Mouse (Mus musculus): ENCODE data around the gene Arhgef3. TPM values are rescaled to one million over a fixed set of nuclear protein-coding genes. Genes with fewer than 3 reads are reported as not detected.

The Arhgef3 gene
- total and polyA plus RNA-seq, 2 experiments from 2014 or later: 16.8 to 19.8 TPM

DNA sequence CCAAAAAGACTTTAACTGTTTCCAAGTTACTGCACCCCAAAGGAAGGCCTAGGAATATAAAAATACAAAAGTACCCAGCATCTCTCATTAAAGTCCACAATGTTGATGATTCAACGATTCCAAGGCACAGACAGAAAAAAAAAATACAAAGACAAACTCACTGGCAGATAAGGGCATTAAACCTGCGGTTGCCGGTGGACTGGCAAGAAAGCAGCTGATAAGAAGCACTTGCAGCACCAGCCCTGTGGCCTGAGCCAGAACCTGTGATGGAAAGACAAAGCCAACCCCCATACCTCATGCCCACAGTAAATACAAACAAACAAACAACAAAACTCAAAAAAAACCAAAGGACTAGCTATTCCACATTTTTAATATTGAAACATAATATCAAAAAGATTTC is 295.0 kb downstream of the Arhgef3 start:
- no peak overlapping the region for H3K9ac ChIP-seq (replicated peaks; ENCODE audit: low read length)
- H3K4me3 ChIP-seq (ENCODE audit: low read length): no peak overlapping the region
- WGBS: 93% methylated on average over 3 of the region's 3 CpGs
- peaks cover 4% of the 10 kb centered on the region; the same call in 1 of the 2 replicates for H3K9me3 ChIP-seq (ENCODE audit: low read length)
- H3K36me3 ChIP-seq (ENCODE audit: insufficient read depth, low read length): no peaks in the 10 kb centered on the region
- ATAC-seq: no peak
- H3K27me3 ChIP-seq (ENCODE audit: insufficient read depth, low read length): no peaks in the 10 kb centered on the region
- H3K4me1 ChIP-seq (ENCODE audit: insufficient read depth, low read length): no peaks in the 10 kb centered on the region
- DNase-seq (ENCODE audit: low spot score): no peak
- H3K4me2 ChIP-seq (ENCODE audit: low read depth, low read length): no peak overlapping the region
- TF ChIP-seq CTCF (IDR thresholded peaks at IDR 0.05; ENCODE audit: low read depth): no peak
- no peak overlapping the region for H3K27ac ChIP-seq

DNA sequence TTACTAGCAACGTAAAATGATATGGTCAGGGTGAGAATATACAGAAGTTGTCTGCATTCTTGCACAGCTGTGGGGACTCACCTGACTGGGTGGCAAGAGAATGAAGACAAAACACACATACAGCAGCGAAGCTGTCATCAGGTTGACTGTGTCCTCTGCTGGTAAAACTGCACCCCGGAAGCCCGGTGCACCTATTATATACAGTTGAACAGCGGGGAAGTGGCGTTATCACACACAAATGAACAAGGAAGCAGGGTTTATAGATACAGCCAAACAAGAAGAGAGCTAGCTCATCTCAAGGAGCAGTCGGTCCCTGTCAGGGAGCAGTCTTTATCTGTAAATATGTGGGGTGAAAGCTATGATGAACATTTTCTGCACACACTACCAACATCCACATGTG is 296.8 kb downstream of the Arhgef3 start:
- H3K4me1 ChIP-seq (ENCODE audit: insufficient read depth, low read length): no peaks in the 10 kb centered on the region
- no peak for TF ChIP-seq CTCF (IDR thresholded peaks at IDR 0.05; ENCODE audit: low read depth)
- no peaks in the 10 kb centered on the region for H3K36me3 ChIP-seq (ENCODE audit: insufficient read depth, low read length)
- H3K4me3 ChIP-seq (ENCODE audit: low read length): no peak overlapping the region
- no peak overlapping the region for H3K4me2 ChIP-seq (ENCODE audit: low read depth, low read length)
- DNase-seq (ENCODE audit: low spot score) (no peak), ATAC-seq (no peak)
- peaks cover 4% of the 10 kb centered on the region; the same call in 1 of the 2 replicates for H3K9me3 ChIP-seq (ENCODE audit: low read length)
- no peaks in the 10 kb centered on the region for H3K27me3 ChIP-seq (ENCODE audit: insufficient read depth, low read length)
- 92% methylated on average over 7 of the region's 7 CpGs for WGBS
- no peak overlapping the region for H3K9ac ChIP-seq (replicated peaks; ENCODE audit: low read length)
- H3K27ac ChIP-seq: no peak overlapping the region

DNA sequence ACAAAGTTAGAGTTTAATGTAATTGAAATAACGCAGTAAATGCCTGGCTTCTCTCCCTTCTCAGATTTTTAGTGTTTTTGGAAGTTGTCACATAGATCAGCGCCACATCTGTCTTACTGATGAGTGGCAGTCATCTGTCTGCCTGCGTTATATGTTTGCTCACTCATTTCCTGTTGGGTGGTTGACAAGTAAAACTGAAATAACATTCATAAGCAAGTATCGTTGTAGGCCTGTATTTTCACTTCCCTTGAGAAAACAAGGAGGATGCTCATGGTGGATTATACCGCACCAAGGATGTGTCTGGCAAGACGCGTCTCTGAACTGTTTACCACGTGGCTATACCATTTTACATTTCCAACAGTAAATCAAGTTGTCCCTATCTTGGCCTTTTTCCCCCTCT is 298.0 kb downstream of the Arhgef3 start:
- Histone ChIP-seq H3K27me3 (ENCODE audit: insufficient read depth, low read length) (no peaks in the 10 kb centered on the region), H3K4me1 (ENCODE audit: insufficient read depth, low read length) (no peaks in the 10 kb centered on the region), H3K9me3 (ENCODE audit: low read length) (peaks cover 4% of the 10 kb centered on the region; the same call in 1 of the 2 replicates), H3K4me2 (ENCODE audit: low read depth, low read length) (no peak overlapping the region), H3K9ac (replicated peaks; ENCODE audit: low read length) (no peak overlapping the region), H3K36me3 (ENCODE audit: insufficient read depth, low read length) (no peaks in the 10 kb centered on the region), H3K27ac (no peak overlapping the region), H3K4me3 (ENCODE audit: low read length) (no peak overlapping the region)
- DNase-seq (ENCODE audit: low spot score) (no peak), ATAC-seq (no peak)
- WGBS: 88% methylated on average over 8 of the region's 8 CpGs
- TF ChIP-seq CTCF (IDR thresholded peaks at IDR 0.05; ENCODE audit: low read depth): no peak

DNA sequence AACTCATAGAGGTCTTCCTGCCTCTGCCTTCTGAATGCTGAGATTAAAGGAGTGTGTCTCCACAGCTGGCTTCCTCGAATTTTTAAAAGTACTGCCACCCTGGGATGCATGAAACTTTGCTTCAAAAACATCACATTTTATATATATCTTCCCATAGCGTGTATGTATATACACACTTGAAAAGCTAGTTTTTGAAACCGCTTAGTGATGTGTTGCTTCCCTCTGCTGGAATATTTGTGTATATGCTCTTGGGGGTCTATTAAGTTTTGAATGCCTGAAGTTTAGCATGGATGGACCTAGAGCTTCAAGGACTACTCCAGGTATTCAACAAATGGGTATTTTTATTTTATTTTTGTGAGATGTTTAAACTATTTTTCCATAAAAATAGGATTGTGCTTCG is 299.3 kb downstream of the Arhgef3 start:
- Histone ChIP-seq H3K4me1 (ENCODE audit: insufficient read depth, low read length) (no peaks in the 10 kb centered on the region), H3K27me3 (ENCODE audit: insufficient read depth, low read length) (no peaks in the 10 kb centered on the region), H3K9me3 (ENCODE audit: low read length) (peaks cover 4% of the 10 kb centered on the region; the same call in 1 of the 2 replicates), H3K27ac (no peak overlapping the region), H3K4me3 (ENCODE audit: low read length) (no peak overlapping the region), H3K36me3 (ENCODE audit: insufficient read depth, low read length) (no peaks in the 10 kb centered on the region), H3K9ac (replicated peaks; ENCODE audit: low read length) (no peak overlapping the region), H3K4me2 (ENCODE audit: low read depth, low read length) (no peak overlapping the region)
- 41% methylated on average over 4 of the region's 4 CpGs for WGBS
- TF ChIP-seq CTCF (IDR thresholded peaks at IDR 0.05; ENCODE audit: low read depth): peak; percentile 81
- DNase-seq (ENCODE audit: low spot score) (peak; percentile 75), ATAC-seq (no peak)

DNA sequence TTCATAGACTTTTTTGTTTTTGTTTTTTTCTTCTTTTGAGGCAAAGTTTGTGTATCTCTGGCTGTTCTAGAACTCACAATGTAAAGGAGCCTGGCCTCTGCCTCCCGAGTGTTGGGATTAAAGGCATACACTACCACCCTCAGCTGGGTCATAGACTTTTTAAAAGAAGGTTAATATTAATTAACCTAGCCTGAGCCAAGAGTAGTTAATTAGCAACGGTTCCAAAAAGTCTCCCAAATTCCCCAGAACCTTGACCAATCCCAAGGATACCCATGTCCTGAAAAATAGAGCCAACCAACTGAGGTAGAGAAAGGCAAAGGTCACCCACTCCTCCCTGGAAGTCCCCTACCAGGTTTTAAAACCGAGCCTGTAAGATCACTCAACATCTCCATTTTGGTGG is 306.1 kb downstream of the Arhgef3 start:
- no peak overlapping the region for H3K4me2 ChIP-seq (ENCODE audit: low read depth, low read length)
- no peak overlapping the region for H3K4me3 ChIP-seq (ENCODE audit: low read length)
- no peak for ATAC-seq
- H3K27me3 ChIP-seq (ENCODE audit: insufficient read depth, low read length): no peaks in the 10 kb centered on the region
- H3K4me1 ChIP-seq (ENCODE audit: insufficient read depth, low read length): no peaks in the 10 kb centered on the region
- WGBS: 71% methylated on average over 3 of the region's 3 CpGs
- no peaks in the 10 kb centered on the region for H3K9me3 ChIP-seq (ENCODE audit: low read length)
- no peaks in the 10 kb centered on the region for H3K36me3 ChIP-seq (ENCODE audit: insufficient read depth, low read length)
- no peak for DNase-seq (ENCODE audit: low spot score)
- no peak for TF ChIP-seq CTCF (IDR thresholded peaks at IDR 0.05; ENCODE audit: low read depth)
- H3K9ac ChIP-seq (replicated peaks; ENCODE audit: low read length): no peak overlapping the region
- H3K27ac ChIP-seq: no peak overlapping the region

DNA sequence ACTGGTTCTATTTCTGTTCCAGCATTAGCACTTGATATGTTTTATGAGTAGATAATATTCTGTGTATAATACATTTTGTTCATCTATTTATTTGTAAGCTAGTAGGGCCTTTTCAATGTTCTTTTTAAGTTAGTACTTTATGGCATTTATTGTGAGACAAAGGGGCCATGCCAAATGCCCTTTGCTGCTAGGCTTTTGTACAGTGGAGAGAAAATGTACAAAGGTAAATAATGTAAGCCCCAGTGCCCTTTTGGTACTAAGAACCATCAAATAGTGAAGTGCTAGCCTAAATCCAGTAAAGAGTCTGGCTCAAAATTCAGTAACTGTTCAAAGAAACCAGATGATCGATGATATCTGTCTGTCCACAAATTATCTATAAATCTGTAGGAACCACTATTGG is 307.6 kb downstream of the Arhgef3 start:
- H3K27ac ChIP-seq: no peak overlapping the region
- DNase-seq (ENCODE audit: low spot score) (no peak), ATAC-seq (no peak)
- H3K4me1 ChIP-seq (ENCODE audit: insufficient read depth, low read length): no peaks in the 10 kb centered on the region
- no peaks in the 10 kb centered on the region for H3K36me3 ChIP-seq (ENCODE audit: insufficient read depth, low read length)
- H3K4me2 ChIP-seq (ENCODE audit: low read depth, low read length): no peak overlapping the region
- no peak overlapping the region for H3K9ac ChIP-seq (replicated peaks; ENCODE audit: low read length)
- no peaks in the 10 kb centered on the region for H3K9me3 ChIP-seq (ENCODE audit: low read length)
- no peak overlapping the region for H3K4me3 ChIP-seq (ENCODE audit: low read length)
- no peak for TF ChIP-seq CTCF (IDR thresholded peaks at IDR 0.05; ENCODE audit: low read depth)
- WGBS: 98% methylated on average over 1 of the region's 1 CpGs
- no peaks in the 10 kb centered on the region for H3K27me3 ChIP-seq (ENCODE audit: insufficient read depth, low read length)

DNA sequence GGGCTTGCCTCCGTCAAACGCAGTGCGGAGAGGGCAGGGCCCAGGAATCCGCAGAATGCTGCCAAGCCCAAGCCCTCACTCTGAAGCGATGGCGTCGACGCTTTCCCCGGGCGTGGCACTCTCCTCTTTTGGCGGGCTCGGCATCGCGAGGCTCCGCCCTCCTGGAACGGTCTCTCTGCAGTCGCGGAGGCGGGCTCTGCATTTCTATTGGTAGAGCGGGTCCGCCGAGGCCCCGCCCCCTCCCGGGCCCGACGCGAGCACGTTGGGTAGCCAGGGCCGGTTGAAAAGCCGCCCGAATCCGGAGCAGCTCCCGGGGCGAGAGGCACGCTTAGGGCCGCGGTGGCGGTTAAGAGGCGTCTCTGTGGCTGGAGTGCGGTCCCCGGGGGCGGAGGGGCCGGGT is 313.9 kb downstream of the Arhgef3 start, which contains the start of gene Fam208a:
Gene Fam208a, plus strand, starts transcription at position 262 of the 400 bp plus-strand sequence.
- ATAC-seq (peak; percentile 98), DNase-seq (ENCODE audit: low spot score) (peak; percentile 97)
- no peaks in the 10 kb centered on the region for H3K9me3 ChIP-seq (ENCODE audit: low read length)
- peak within 1 kb of the TSS; percentile 99 for H3K9ac ChIP-seq (replicated peaks; ENCODE audit: low read length)
- 2% methylated on average over 43 of the region's 43 CpGs for WGBS
- H3K4me2 ChIP-seq (ENCODE audit: low read depth, low read length): peak within 1 kb of the TSS; percentile 89
- peak within 1 kb of the TSS; percentile 63 for H3K4me3 ChIP-seq (ENCODE audit: low read length)
- no peak for TF ChIP-seq CTCF (IDR thresholded peaks at IDR 0.05; ENCODE audit: low read depth)
- no peaks in the 10 kb centered on the region for H3K36me3 ChIP-seq (ENCODE audit: insufficient read depth, low read length)
- no peaks in the 10 kb centered on the region for H3K27me3 ChIP-seq (ENCODE audit: insufficient read depth, low read length)
- no peaks in the 10 kb centered on the region for H3K4me1 ChIP-seq (ENCODE audit: insufficient read depth, low read length)
- H3K27ac ChIP-seq: peak within 1 kb of the TSS; percentile 100

Measured in hindbrain, postnatal 0 days (tissue).